Mouse (Mus musculus) CH12.LX (cell line): ENCODE measurements around the gene Mllt3.

ENCODE experiments used
- CHD1 ChIP-seq: IDR thresholded peaks from 2 replicates; pipeline ENCODE4 v1.6.1; 2012; ENCODE audit warnings: low read depth, low read length, improper control_type of control experiment, inconsistent platforms
- CTCF ChIP-seq, 2 experiments: IDR thresholded peaks in 1 of 2; conservative IDR thresholded peaks in 1 of 2; 2 replicates each; pipeline ENCODE4 v1.5.1; 2011 to 2012; ENCODE audit warnings: low read depth in 2 of 2, low read length in 2 of 2, improper control_type of control experiment in 1 of 2, inconsistent platforms in 1 of 2, mild to moderate bottlenecking in 1 of 2, moderate library complexity in 1 of 2
- RAD21 ChIP-seq: IDR thresholded peaks from 2 replicates; pipeline ENCODE4 v1.6.1; 2011; ENCODE audit warnings: low read depth, mild to moderate bottlenecking, low read length, improper control_type of control experiment, moderate library complexity
- UBTF ChIP-seq: IDR thresholded peaks from 2 replicates; pipeline ENCODE4 v1.6.1; 2012; ENCODE audit warnings: low read depth, mild to moderate bottlenecking, inconsistent platforms, low read length, improper control_type of control experiment, moderate library complexity
- ZC3H11A ChIP-seq: IDR thresholded peaks from 2 replicates; pipeline ENCODE4 v1.6.1; 2012; ENCODE audit warnings: low read depth, mild to moderate bottlenecking, inconsistent platforms, low read length, improper control_type of control experiment

DNA sequence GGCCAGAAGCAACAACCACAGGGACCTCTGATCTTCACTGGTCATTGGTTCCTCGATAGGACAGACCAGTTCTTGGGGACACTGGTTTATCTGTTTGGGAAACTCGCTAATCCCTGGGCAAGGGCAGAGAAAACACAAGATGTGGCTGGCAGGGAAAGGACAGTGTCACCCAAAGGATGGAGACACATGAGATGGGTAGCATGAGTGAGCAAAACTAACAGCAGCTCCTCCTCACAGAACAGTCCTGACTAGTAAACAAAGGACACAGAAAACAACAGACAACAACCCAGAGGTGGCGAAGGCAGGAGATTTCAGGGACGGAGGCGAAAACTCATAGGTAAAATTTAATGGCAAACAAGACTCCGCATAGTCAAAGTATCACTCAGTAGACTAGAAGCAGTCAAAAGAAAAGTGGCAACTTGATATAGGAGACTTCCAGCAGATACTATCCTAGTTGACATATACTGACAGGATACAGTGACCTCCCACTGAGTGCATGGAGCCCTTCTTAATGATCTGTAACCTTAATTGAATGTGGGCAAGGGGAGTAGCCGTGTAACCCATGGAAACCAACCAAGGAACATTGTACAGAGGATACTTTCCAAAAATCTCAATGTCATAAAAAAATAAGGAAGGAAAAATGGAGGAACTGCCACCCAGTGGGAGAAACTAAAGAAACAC lies 93.5 kb downstream of the Mllt3 start:
- no peak for TF ChIP-seq CTCF (conservative IDR thresholded peaks at IDR 0.05 in 1 of 2, IDR thresholded peaks at IDR 0.05 in 1 of 2; ENCODE audit: low read depth in 2 of 2, low read length in 2 of 2)
- TF ChIP-seq RAD21 = no peak
- TF ChIP-seq CHD1 = no peak
- TF ChIP-seq ZC3H11A = no peak
- TF ChIP-seq UBTF = no peak
